Mouse (Mus musculus) heart, postnatal 0 days (tissue): Measurements from ENCODE around the gene Sesn3. TPM values are rescaled to one million over a fixed set of nuclear protein-coding genes. Genes with fewer than 3 reads are reported as not detected.

ENCODE experiments used
- ATAC-seq: fragments of 200-750 bp; cut with Nextera tagmentation; 2 replicates; pipeline ENCODE4 v1.8.0; 2017; ENCODE audit warnings: low read depth, moderate number of reproducible peaks, moderate library complexity; ENCODE audit not compliant: insufficient read depth
- DNase-seq: peaks from one replicate; pipeline ENCODE4 v3.0.0-alpha.2; 2016; ENCODE audit warnings: low spot score
- H3K27ac ChIP-seq: fragments of 300-500 bp; sonication (generic); 2 replicates; pipeline ENCODE4 v1.5.1; 2014; ENCODE audit warnings: low read depth, mild to moderate bottlenecking
- H3K27me3 ChIP-seq: fragments of 300-500 bp; sonication (generic); 2 replicates; pipeline ENCODE4 v1.6.1; 2014; ENCODE audit warnings: low read length, mixed read lengths; ENCODE audit not compliant: control insufficient read depth, insufficient read depth
- H3K36me3 ChIP-seq: fragments of 300-500 bp; sonication (generic); replicated peaks from 2 replicates; pipeline ENCODE4 v1.6.1; 2014; ENCODE audit warnings: low read length, mixed read lengths; ENCODE audit not compliant: control insufficient read depth, insufficient read depth
- H3K4me1 ChIP-seq: fragments of 300-500 bp; sonication (generic); 2 replicates; pipeline ENCODE4 v1.6.1; 2014; ENCODE audit warnings: antibody characterized with exemption; ENCODE audit not compliant: control insufficient read depth, insufficient read depth
- H3K4me2 ChIP-seq: fragments of 300-500 bp; sonication (generic); 2 replicates; pipeline ENCODE4 v1.6.1; 2014; ENCODE audit warnings: low read depth, mild to moderate bottlenecking, low read length, moderate library complexity
- H3K4me3 ChIP-seq: fragments of 300-500 bp; sonication (generic); 2 replicates; pipeline ENCODE4 v1.5.1; 2014; ENCODE audit warnings: low read depth, low read length
- H3K9ac ChIP-seq: fragments of 300-500 bp; sonication (generic); replicated peaks from 2 replicates; pipeline ENCODE4 v1.6.1; 2014; ENCODE audit warnings: low read depth, low read length, mixed read lengths
- H3K9me3 ChIP-seq: fragments of 300-500 bp; sonication (generic); replicated peaks from 2 replicates; pipeline ENCODE4 v1.6.1; 2016; ENCODE audit warnings: low read length; ENCODE audit not compliant: control insufficient read depth
- CTCF ChIP-seq: IDR thresholded peaks from 2 replicates; pipeline ENCODE4 v1.5.1; 2016; ENCODE audit warnings: antibody characterized with exemption, control low read depth, low read depth
- EP300 ChIP-seq: IDR thresholded peaks from 2 replicates; pipeline ENCODE4 v1.6.1; 2016; ENCODE audit warnings: antibody characterized with exemption, low read depth
- WGBS: fragments of 180-500 bp; shearing (Covaris S2); extraction: QIAGEN DNeasy Blood & Tissue Kit; methylation state at CpG from one replicate; pipeline ENCODE4 v1.1.7; 2014; 5-methylcytosine and 5-hydroxymethylcytosine counted together
- polyA plus RNA-seq: library from polyadenylated mRNA; unstranded; fragments of >200 nt; fragmentation: Nextera tagmentation; extraction: Ambion mirVana; gene quantifications from 2 replicates; pipeline ENCODE4 v1.2.1, GENCODE M21; 2015
- total RNA-seq: library from RNA; depleted of rRNA; stranded (reverse); fragments of >200 nt; gene quantifications from 2 replicates; pipeline ENCODE4 v1.2.3, GENCODE M21; 2014; ENCODE audit warnings: low replicate concordance

Gene Sesn3
- total and polyA plus RNA-seq, 2 experiments from 2014 or later, result 5.7 to 17.0 TPM

DNA sequence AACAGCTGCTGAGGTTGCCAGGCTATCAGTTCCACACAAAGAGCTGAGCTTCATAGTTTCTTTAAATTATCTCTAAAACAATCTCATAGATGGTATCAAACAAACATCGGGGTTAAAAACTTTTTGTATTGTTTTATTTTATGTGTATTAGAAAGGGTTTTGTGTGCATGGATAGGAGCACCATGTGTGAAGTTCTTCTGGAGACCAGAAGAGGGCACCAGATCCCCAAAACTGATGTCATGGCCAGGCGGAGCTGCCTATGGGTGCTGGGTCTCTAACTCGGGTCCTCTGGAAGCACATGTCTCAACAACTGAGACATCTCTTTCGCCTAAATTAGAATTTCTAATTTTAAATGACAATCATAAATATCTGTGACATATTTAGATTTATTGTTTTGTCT, 73.5 kb downstream of the Sesn3 start:
- Histone ChIP-seq H3K27ac (no peak overlapping the region), H3K4me2 (no peak overlapping the region), H3K36me3 (no peaks in the 10 kb centered on the region), H3K27me3 (no peaks in the 10 kb centered on the region), H3K9me3 (no peaks in the 10 kb centered on the region), H3K4me1 (no peaks in the 10 kb centered on the region), H3K9ac (no peak overlapping the region), H3K4me3 (no peak overlapping the region)
- no peak for DNase-seq
- WGBS, result 48% methylated on average over 4 of the region's 4 CpGs
- ATAC-seq, result no peak
- no peak for TF ChIP-seq EP300
- TF ChIP-seq CTCF, result peak; percentile 52

DNA sequence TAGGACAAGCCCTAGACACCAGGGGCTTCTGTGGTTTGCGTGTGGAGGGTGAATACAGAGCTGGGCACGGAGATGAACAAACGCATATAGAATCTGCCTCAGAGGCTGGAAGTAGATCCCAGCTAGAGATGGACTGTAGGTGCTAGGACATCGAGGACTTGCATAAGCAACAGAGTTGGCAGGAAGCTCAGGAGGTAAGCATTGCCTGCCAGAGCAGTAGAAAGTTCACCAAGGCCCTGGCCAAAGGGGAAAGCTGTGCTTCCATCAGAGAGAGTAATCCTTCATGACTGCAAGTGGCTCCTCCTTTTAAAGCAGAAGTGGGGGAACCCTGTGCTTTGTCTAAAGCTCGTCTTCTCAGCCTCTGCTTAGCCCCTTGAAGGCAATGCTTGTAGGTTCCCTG, 74.5 kb downstream of the Sesn3 start:
- H3K4me2 ChIP-seq, result no peak overlapping the region
- H3K27me3 ChIP-seq, result no peaks in the 10 kb centered on the region
- H3K27ac ChIP-seq, result no peak overlapping the region
- WGBS, result 74% methylated on average over 5 of the region's 5 CpGs
- H3K4me1 ChIP-seq, result no peaks in the 10 kb centered on the region
- H3K36me3 ChIP-seq, result no peaks in the 10 kb centered on the region
- ATAC-seq, result no peak
- no peak overlapping the region for H3K9ac ChIP-seq
- DNase-seq, result no peak
- H3K4me3 ChIP-seq, result no peak overlapping the region
- no peak for TF ChIP-seq EP300
- no peak for TF ChIP-seq CTCF
- H3K9me3 ChIP-seq, result no peaks in the 10 kb centered on the region

DNA sequence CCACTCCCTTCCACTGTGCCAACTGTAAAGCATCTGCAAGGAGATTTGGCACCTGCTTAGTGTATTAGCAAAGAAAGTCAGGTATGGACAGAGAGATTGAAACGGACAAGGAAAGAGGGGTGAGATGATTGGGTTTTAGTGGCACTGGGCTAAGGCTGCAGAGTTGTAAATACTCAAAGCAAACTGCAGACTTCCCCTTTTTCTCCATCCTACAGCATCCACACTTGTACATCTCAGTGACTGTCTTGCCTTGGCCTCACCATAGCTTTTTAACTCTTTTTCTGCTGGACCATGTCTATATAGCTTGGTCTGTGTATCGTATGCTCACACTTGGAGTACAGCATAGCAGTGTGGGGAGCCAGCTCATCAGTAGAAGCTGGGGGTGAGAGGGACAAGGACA, 75.9 kb downstream of the Sesn3 start:
- DNase-seq, result no peak

DNA sequence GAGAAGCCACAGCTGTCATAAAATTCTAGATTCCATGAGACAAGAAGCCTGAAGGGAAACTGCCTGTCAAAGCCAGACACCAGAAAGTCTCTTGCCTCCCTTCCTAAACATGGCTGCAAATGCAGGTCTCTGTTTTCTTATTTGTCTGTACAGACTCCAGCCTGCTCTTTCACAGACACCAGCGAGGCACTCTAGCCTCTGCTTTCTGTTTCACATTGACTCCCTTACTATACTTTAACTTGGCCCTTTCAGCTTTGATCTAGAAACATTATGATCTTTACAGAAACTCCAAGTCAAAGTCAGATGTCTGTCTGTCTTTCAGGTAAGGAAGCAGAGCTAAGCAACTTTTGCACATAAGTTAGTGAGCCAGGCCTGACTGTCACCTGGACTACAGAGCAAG, 77.5 kb downstream of the Sesn3 start:
- Histone ChIP-seq H3K9ac (no peak overlapping the region), H3K4me1 (no peaks in the 10 kb centered on the region), H3K4me3 (no peak overlapping the region), H3K36me3 (no peaks in the 10 kb centered on the region), H3K27me3 (no peaks in the 10 kb centered on the region), H3K4me2 (no peak overlapping the region), H3K27ac (no peak overlapping the region), H3K9me3 (no peaks in the 10 kb centered on the region)
- DNase-seq (no peak), ATAC-seq (no peak)
- WGBS, result 94% methylated on average over 1 of the region's 1 CpGs
- TF ChIP-seq EP300, result no peak
- no peak for TF ChIP-seq CTCF

More for the DNA sequence above, 75.9 kb downstream of the Sesn3 start:
- TF ChIP-seq EP300 (no peak), CTCF (no peak)
- H3K27me3 ChIP-seq, result no peaks in the 10 kb centered on the region
- H3K9me3 ChIP-seq, result no peaks in the 10 kb centered on the region
- no peak overlapping the region for H3K9ac ChIP-seq
- no peaks in the 10 kb centered on the region for H3K4me1 ChIP-seq
- no peak overlapping the region for H3K27ac ChIP-seq
- no peaks in the 10 kb centered on the region for H3K36me3 ChIP-seq
- WGBS, result 69% methylated on average over 2 of the region's 2 CpGs
- ATAC-seq, result no peak
- H3K4me3 ChIP-seq, result no peak overlapping the region
- H3K4me2 ChIP-seq, result no peak overlapping the region

DNA sequence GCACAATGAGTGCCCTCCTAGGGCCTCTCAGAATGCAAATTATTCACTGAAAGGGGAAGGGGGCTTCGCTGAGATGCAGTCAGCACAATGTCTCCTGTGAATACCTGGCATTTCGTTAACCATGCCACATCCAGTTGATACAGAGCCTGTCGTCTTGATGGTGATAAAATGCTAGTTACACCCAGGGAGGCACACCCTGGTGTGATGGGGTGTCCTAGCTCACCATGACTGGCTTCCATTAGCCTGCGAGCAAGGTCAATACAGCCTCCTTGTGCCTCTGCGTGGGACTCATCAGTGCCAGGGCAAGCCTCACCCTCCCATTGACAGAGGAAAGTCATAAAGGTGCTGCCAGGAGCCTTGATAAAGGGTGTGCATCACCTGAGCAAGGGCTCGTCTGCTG, 80.0 kb downstream of the Sesn3 start:
- WGBS, result 75% methylated on average over 6 of the region's 6 CpGs
- H3K9me3 ChIP-seq, result no peaks in the 10 kb centered on the region
- no peaks in the 10 kb centered on the region for H3K27me3 ChIP-seq
- no peak for ATAC-seq
- no peak overlapping the region for H3K4me3 ChIP-seq
- no peaks in the 10 kb centered on the region for H3K36me3 ChIP-seq
- no peak for TF ChIP-seq CTCF
- TF ChIP-seq EP300, result no peak
- H3K4me2 ChIP-seq, result no peak overlapping the region
- no peak for DNase-seq
- H3K27ac ChIP-seq, result no peak overlapping the region
- H3K9ac ChIP-seq, result no peak overlapping the region
- H3K4me1 ChIP-seq, result no peaks in the 10 kb centered on the region

DNA sequence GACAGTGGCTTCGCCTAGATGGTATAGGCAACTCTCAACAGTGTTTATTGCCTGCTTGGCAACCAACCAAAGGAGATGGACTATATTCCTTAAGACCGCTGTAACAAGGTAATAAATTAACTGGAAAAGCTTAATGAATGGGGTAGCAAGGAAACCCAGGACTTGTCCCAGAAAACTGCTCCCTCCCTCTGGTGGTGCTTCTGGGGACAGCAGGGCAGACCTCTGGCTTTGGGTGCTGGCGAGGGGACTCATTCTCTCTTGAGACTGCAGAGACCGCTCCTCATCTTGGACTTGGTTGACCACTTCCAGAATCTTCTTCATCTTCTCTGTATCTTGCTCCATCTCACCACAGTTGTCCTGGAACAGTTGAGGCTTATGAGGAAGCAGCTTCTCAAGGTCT, 82.2 kb downstream of the Sesn3 start:
- TF ChIP-seq EP300, result no peak
- peak; percentile 36 for TF ChIP-seq CTCF
- ATAC-seq (no peak), DNase-seq (no peak)
- Histone ChIP-seq H3K9me3 (no peaks in the 10 kb centered on the region), H3K27me3 (no peaks in the 10 kb centered on the region), H3K4me1 (no peaks in the 10 kb centered on the region), H3K27ac (no peak overlapping the region), H3K4me2 (no peak overlapping the region), H3K9ac (no peak overlapping the region), H3K4me3 (no peak overlapping the region), H3K36me3 (no peaks in the 10 kb centered on the region)
- 89% methylated on average over 4 of the region's 4 CpGs for WGBS
